Mouse (Mus musculus): ENCODE measurements around the gene Eif3d. TPM values are rescaled to one million over a fixed set of nuclear protein-coding genes. Genes with fewer than 3 reads are reported as not detected.

Gene Eif3d
- polyA plus RNA-seq, 1 experiment = 357 TPM

DNA sequence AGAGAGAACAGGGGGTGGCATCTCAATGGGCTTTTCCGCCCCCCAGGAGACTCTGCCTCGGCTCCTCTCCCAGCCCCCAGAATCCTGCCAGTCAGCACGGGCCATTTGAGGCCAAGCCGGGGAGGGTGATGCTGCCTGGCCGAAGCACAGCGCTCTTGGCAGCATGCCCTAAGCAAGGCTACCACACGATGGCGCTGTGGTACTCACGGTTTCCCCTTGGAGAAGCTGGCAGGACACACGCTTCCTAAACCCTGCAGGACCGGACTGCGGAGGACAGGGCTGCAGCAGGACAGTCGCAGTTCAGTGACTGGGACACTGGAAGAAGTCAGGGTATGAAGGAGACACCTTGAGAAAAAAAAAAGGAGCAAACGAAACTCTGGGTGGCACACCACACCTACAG lies 36.8 kb downstream of the Eif3d start:
- no peak overlapping the region for H3K27ac ChIP-seq (ENCODE audit: insufficient read depth, low read length)
- H3K27me3 ChIP-seq (ENCODE audit: control insufficient read depth, insufficient read depth, low read length, poor library complexity, severe bottlenecking) = no peaks in the 10 kb centered on the region
- no peaks in the 10 kb centered on the region for H3K36me3 ChIP-seq (ENCODE audit: control insufficient read depth, insufficient read depth, low read length, poor library complexity, severe bottlenecking)
- no peaks in the 10 kb centered on the region for H3K4me1 ChIP-seq (ENCODE audit: control insufficient read depth, insufficient read depth, low read length)
- peak; percentile 99 for TF ChIP-seq CTCF (IDR thresholded peaks at IDR 0.05; ENCODE audit: low read depth, low read length)
- 0 out of 2 replicates have a peak, but pooled peaks have one; percentile 37 for TF ChIP-seq EP300 (IDR thresholded peaks at IDR 0.05; ENCODE audit: insufficient read depth, low read depth, low read length)
- TF ChIP-seq POLR2A (IDR thresholded peaks at IDR 0.05; ENCODE audit: insufficient read depth, low read length) = no peak
- no peak overlapping the region for H3K4me3 ChIP-seq (ENCODE audit: low read depth, low read length)
- no peaks in the 10 kb centered on the region for H3K9me3 ChIP-seq (replicated peaks; ENCODE audit: control insufficient read depth, insufficient read depth, low read length, poor library complexity, severe bottlenecking)
- no peak overlapping the region for H3K9ac ChIP-seq (ENCODE audit: low read depth, poor library complexity, severe bottlenecking)

DNA sequence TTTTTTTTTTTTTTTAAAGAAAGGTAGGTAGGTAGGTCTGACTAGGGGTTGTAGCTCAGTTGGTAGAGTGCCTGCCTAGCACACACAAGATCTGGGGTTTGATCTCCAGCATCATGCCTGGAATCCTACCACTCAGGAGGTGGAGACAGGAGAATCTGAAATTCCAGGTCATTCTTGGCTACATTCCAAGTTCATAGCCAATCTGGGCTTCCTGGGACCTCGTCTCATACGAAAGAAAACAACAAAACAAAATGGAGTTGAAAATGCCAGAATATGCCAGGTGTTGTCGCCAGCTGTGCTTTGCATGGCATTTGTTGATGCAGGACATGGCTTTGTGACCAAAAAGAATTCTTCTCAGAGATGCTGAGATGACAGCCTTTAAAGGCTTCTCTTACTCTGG lies 37.4 kb downstream of the Eif3d start:
- no peaks in the 10 kb centered on the region for H3K36me3 ChIP-seq (ENCODE audit: control insufficient read depth, insufficient read depth, low read length, poor library complexity, severe bottlenecking)
- no peak overlapping the region for H3K4me3 ChIP-seq (ENCODE audit: low read depth, low read length)
- H3K9ac ChIP-seq (ENCODE audit: low read depth, poor library complexity, severe bottlenecking) = no peak overlapping the region
- H3K27me3 ChIP-seq (ENCODE audit: control insufficient read depth, insufficient read depth, low read length, poor library complexity, severe bottlenecking) = no peaks in the 10 kb centered on the region
- no peak overlapping the region for H3K27ac ChIP-seq (ENCODE audit: insufficient read depth, low read length)
- no peaks in the 10 kb centered on the region for H3K4me1 ChIP-seq (ENCODE audit: control insufficient read depth, insufficient read depth, low read length)
- no peaks in the 10 kb centered on the region for H3K9me3 ChIP-seq (replicated peaks; ENCODE audit: control insufficient read depth, insufficient read depth, low read length, poor library complexity, severe bottlenecking)
- TF ChIP-seq EP300 (IDR thresholded peaks at IDR 0.05; ENCODE audit: insufficient read depth, low read depth, low read length) = no peak

DNA sequence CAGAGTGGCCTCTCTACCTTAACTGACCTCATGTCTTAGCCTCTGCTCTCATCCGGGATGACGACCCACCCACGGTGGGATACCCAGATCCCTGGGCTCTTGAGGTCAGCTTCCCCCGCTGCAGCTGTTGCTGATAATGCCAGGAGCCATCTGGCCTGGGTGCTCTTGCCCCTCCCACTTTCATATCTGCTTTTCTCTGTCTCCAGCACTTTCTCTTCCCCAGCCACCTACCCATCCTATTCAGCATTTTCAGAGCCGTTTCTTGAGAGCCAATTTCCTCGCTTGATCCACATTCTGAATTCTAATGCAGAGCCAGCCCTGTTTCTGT lies 39.0 kb downstream of the Eif3d start:
- Histone ChIP-seq H3K36me3 (ENCODE audit: control insufficient read depth, insufficient read depth, low read length, poor library complexity, severe bottlenecking) (peaks cover 10% of the 10 kb centered on the region), H3K9ac (ENCODE audit: low read depth, poor library complexity, severe bottlenecking) (no peak overlapping the region), H3K4me1 (ENCODE audit: control insufficient read depth, insufficient read depth, low read length) (no peaks in the 10 kb centered on the region), H3K27ac (ENCODE audit: insufficient read depth, low read length) (no peak overlapping the region), H3K4me3 (ENCODE audit: low read depth, low read length) (no peak overlapping the region), H3K27me3 (ENCODE audit: control insufficient read depth, insufficient read depth, low read length, poor library complexity, severe bottlenecking) (no peaks in the 10 kb centered on the region), H3K9me3 (replicated peaks; ENCODE audit: control insufficient read depth, insufficient read depth, low read length, poor library complexity, severe bottlenecking) (no peaks in the 10 kb centered on the region)
- TF ChIP-seq POLR2A (IDR thresholded peaks at IDR 0.05; ENCODE audit: insufficient read depth, low read length) = no peak
- TF ChIP-seq CTCF (IDR thresholded peaks at IDR 0.05; ENCODE audit: low read depth, low read length) = no peak
- no peak for TF ChIP-seq EP300 (IDR thresholded peaks at IDR 0.05; ENCODE audit: insufficient read depth, low read depth, low read length)

DNA sequence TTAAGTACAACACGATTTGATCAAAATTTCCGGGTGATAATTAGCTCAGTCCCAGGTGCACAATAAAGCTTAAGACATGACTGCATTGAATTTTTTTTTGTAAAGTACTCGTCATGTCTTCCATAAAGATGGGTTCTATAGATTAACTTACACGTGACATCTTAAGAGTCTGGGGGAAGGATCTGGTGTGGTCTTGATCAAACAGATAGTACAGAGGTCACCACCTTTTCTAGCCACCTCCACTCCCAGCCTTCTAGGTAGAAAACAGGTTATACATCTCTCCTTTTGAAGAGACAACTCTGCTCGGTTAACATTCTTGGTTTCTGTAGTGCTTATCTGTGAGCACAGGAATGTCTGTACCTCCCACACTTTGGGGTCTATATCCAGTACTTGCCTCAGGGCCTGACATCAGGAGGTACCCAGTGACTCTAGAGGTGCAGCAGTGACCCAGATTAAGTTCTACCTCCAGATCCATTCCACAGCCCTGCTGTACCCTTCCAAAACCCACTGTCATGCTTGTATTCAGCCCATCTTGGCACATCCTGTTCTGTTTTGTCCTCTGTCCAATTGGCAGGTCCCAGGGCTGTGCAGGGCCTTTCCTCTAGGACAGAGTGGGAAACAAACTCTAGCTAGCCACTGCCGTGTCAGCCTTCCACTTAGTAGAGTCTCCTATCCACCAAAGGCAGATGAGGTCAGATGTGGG lies 39.5 kb downstream of the Eif3d start:
- Histone ChIP-seq H3K27ac (ENCODE audit: insufficient read depth, low read length) (no peak overlapping the region), H3K4me1 (ENCODE audit: control insufficient read depth, insufficient read depth, low read length) (no peaks in the 10 kb centered on the region)
- no peak for TF ChIP-seq CTCF (IDR thresholded peaks at IDR 0.05; ENCODE audit: low read depth, low read length)
- no peak for TF ChIP-seq POLR2A (IDR thresholded peaks at IDR 0.05; ENCODE audit: insufficient read depth, low read length)
- TF ChIP-seq EP300 (IDR thresholded peaks at IDR 0.05; ENCODE audit: insufficient read depth, low read depth, low read length) = no peak

DNA sequence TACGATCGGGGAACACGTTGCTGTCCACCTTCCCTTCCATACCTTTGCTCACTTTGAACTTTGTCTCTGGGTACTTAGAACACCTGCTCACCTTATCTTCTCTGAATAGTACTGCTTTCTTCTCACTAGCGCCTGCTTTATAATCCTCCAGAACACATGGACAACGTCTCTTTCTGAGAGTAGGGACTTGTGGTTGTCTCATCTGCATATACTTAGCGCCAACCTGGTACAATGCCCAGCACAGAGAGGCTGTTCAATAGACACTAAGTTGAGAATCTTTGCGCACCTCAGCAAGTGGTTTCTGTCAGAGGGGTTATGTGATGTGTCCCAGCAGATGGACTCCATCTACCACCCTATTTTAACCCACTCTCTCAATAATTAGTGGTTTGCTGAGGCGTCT lies 40.8 kb downstream of the Eif3d start:
- H3K36me3 ChIP-seq (ENCODE audit: control insufficient read depth, insufficient read depth, low read length, poor library complexity, severe bottlenecking) = peaks cover 23% of the 10 kb centered on the region
- TF ChIP-seq POLR2A (IDR thresholded peaks at IDR 0.05; ENCODE audit: insufficient read depth, low read length) = no peak
- no peak for TF ChIP-seq EP300 (IDR thresholded peaks at IDR 0.05; ENCODE audit: insufficient read depth, low read depth, low read length)
- no peak for TF ChIP-seq CTCF (IDR thresholded peaks at IDR 0.05; ENCODE audit: low read depth, low read length)
- H3K9ac ChIP-seq (ENCODE audit: low read depth, poor library complexity, severe bottlenecking) = peak overlapping the region; percentile 58
- H3K4me3 ChIP-seq (ENCODE audit: low read depth, low read length) = 0 out of 2 replicates have a peak overlapping the region, but pooled peaks have one; percentile 75
- no peaks in the 10 kb centered on the region for H3K9me3 ChIP-seq (replicated peaks; ENCODE audit: control insufficient read depth, insufficient read depth, low read length, poor library complexity, severe bottlenecking)
- H3K27me3 ChIP-seq (ENCODE audit: control insufficient read depth, insufficient read depth, low read length, poor library complexity, severe bottlenecking) = no peaks in the 10 kb centered on the region
- no peak overlapping the region for H3K27ac ChIP-seq (ENCODE audit: insufficient read depth, low read length)
- H3K4me1 ChIP-seq (ENCODE audit: control insufficient read depth, insufficient read depth, low read length) = no peaks in the 10 kb centered on the region

More for the DNA sequence above, 39.5 kb downstream of the Eif3d start:
- H3K27me3 ChIP-seq (ENCODE audit: control insufficient read depth, insufficient read depth, low read length, poor library complexity, severe bottlenecking) = no peaks in the 10 kb centered on the region
- peaks cover 14% of the 10 kb centered on the region for H3K36me3 ChIP-seq (ENCODE audit: control insufficient read depth, insufficient read depth, low read length, poor library complexity, severe bottlenecking)
- no peak overlapping the region for H3K4me3 ChIP-seq (ENCODE audit: low read depth, low read length)
- no peaks in the 10 kb centered on the region for H3K9me3 ChIP-seq (replicated peaks; ENCODE audit: control insufficient read depth, insufficient read depth, low read length, poor library complexity, severe bottlenecking)
- no peak overlapping the region for H3K9ac ChIP-seq (ENCODE audit: low read depth, poor library complexity, severe bottlenecking)

DNA sequence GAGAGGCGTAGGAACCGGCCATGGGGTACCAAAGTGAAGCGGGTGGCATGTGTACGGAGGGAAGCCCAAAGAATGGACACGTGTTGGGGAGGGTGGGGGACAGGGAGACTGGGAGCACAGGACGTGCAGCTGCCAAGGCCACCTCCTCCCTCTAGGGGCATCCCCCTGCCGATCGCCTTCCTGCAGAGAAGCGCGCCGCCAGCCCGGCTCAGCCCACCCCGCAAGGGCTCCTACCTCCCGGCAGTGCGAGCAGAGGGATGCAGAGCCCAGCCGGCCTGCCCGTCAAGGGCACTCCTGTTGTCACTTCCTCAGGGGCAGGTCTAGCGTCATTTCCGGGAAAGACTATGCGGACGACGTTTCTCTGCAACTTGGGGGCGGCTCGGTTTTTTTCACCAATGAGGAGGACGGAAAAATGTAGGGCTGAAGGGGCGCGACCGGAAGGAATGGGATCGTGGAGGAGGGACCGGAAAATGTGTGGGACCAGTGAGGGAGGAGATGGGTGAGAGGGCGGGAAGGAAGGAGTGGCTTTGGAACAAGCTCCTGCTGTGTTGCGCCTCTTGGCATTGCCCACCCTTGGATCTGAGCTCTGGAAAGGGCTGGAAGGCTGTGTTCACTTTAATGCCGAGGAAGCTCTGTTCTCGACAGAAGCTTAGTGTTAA lies 41.8 kb downstream of the Eif3d start, which contains the start of gene Txn2:
Gene Txn2, minus strand, starts transcription at position 334 of the 659 bp plus-strand sequence.
- H3K4me1 ChIP-seq (ENCODE audit: control insufficient read depth, insufficient read depth, low read length) = no peaks in the 10 kb centered on the region
- H3K27me3 ChIP-seq (ENCODE audit: control insufficient read depth, insufficient read depth, low read length, poor library complexity, severe bottlenecking) = no peaks in the 10 kb centered on the region
- peak within 1 kb of the TSS; percentile 86 for H3K4me3 ChIP-seq (ENCODE audit: low read depth, low read length)
- TF ChIP-seq CTCF (IDR thresholded peaks at IDR 0.05; ENCODE audit: low read depth, low read length) = no peak
- 0 out of 2 replicates have a peak, but pooled peaks have one; percentile 18 for TF ChIP-seq EP300 (IDR thresholded peaks at IDR 0.05; ENCODE audit: insufficient read depth, low read depth, low read length)
- TF ChIP-seq POLR2A (IDR thresholded peaks at IDR 0.05; ENCODE audit: insufficient read depth, low read length) = peak; percentile 28
- H3K36me3 ChIP-seq (ENCODE audit: control insufficient read depth, insufficient read depth, low read length, poor library complexity, severe bottlenecking) = peaks cover 32% of the 10 kb centered on the region
- peak within 1 kb of the TSS; percentile 61 for H3K9ac ChIP-seq (ENCODE audit: low read depth, poor library complexity, severe bottlenecking)
- no peaks in the 10 kb centered on the region for H3K9me3 ChIP-seq (replicated peaks; ENCODE audit: control insufficient read depth, insufficient read depth, low read length, poor library complexity, severe bottlenecking)
- no peak within 1 kb of the TSS for H3K27ac ChIP-seq (ENCODE audit: insufficient read depth, low read length)

Data from ES-Bruce4 (cell line).